Mouse (Mus musculus) left cerebral cortex, postnatal 14 days (tissue): ENCODE data around the gene Hmgcs2. TPM values are rescaled to one million over a fixed set of nuclear protein-coding genes. Genes with fewer than 3 reads are reported as not detected.
A peak's percentile ranks its signal among the peaks of the same experiment; 100 is the strongest.
"Not testable (repeated sequence)": the region's sequence is repeated elsewhere in the genome, so short reads cannot be mapped to it uniquely, and the experiment has no call there.

Experiments used
- DNase-seq, 2 experiments: peaks; one replicate each; pipeline ENCODE4 v3.0.0; 2021 to 2022; ENCODE audit warnings: low spot score in 2 of 2, mixed read lengths in 1 of 2
- intact Hi-C: fragments of 180-260 bp; cut with DNase I; formaldehyde crosslinking; loops from one replicate; pipeline ENCODE4 v1.15.1; 2025
- total RNA-seq, 2 experiments: library from RNA; stranded (reverse); gene quantifications; 2 replicates each; pipeline ENCODE4 v1.2.3; 2021

The Hmgcs2 gene
- total RNA-seq, 2 experiments from 2014 or later = 10.5 to 10.9 TPM

DNA sequence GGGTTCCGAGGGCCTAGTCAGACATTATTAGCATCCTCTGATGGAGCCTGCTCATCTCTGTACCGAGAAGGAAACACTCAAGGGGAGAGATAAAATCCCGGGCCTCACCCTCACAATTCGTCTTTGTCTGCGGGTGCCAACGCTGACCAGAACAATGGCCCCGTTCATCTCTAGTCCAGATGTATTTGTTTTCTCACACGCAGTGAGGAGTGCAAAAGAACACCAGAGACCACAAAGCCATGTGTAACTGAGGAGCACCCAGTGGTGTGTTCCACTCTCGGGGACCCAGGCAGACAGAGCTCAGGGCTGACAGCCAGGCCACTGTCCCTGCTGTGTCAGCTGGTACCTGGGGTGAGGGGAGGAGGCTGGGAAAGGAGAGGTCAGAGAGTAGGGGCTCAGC, 44.0 kb downstream of the Hmgcs2 start:
- intact Hi-C loops = no loop called here
- no peak for DNase-seq

DNA sequence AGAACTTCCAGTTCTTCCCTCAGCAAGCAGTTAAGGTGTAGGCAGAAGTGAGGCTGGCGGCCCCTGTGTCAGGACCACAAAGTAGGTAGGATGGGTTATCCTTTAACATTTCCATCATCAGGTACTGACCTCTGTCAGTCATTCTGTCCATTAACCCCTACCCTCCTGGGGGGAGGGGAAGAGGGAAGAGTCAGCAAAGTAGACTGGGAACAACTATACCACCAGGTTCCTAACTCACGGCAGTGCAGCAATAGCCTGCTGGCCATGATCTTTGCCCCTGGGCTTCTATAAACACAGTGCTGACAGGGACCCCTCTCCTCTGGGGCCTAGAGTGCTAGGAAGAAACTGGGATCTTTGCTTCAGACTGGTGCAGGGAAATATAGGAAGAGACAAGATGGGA, 53.8 kb downstream of the Hmgcs2 start:
- no peak for DNase-seq
- intact Hi-C loops = no loop called here

DNA sequence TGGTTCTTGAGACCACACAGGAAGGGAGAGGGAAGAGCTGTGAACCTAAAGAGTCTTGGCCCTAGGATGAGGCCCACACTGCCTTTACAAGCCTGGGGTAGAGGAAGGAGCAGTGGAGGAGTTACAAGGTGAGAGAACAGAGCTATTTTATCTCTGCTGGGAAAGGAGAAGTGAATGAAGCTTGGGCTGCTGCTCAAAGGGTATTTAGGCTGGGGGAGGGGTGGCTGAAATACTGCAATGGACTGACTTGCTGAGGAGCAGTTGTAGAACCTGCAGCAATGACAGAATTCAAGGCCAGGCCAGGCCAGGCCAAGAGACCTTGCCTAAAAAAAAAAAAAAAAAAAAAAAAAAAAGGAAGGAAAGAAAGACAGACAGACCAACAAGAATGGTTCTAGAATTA, 55.1 kb downstream of the Hmgcs2 start:
- no peak for DNase-seq
- intact Hi-C loops = no loop called here

DNA sequence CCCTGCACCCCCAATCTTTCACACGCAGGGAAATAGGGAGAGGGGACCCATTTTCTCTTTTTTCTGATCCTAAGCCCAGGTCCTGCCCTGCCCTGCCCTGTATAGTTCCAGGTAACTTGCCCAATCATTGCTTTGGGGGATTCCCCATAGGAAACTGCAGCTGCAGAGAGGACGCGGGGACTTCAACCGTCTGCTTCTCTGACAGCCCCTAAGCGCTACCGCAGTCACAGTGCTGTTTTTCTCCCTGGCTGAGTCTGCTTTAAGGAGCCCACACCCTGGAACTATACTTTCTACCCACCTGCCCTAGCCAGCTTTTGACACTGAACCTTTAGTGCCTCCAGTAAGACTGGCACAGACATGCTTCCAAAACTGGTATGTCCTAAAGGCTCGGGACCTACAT, 55.7 kb downstream of the Hmgcs2 start:
- no peak for DNase-seq
- intact Hi-C loops = no loop called here

DNA sequence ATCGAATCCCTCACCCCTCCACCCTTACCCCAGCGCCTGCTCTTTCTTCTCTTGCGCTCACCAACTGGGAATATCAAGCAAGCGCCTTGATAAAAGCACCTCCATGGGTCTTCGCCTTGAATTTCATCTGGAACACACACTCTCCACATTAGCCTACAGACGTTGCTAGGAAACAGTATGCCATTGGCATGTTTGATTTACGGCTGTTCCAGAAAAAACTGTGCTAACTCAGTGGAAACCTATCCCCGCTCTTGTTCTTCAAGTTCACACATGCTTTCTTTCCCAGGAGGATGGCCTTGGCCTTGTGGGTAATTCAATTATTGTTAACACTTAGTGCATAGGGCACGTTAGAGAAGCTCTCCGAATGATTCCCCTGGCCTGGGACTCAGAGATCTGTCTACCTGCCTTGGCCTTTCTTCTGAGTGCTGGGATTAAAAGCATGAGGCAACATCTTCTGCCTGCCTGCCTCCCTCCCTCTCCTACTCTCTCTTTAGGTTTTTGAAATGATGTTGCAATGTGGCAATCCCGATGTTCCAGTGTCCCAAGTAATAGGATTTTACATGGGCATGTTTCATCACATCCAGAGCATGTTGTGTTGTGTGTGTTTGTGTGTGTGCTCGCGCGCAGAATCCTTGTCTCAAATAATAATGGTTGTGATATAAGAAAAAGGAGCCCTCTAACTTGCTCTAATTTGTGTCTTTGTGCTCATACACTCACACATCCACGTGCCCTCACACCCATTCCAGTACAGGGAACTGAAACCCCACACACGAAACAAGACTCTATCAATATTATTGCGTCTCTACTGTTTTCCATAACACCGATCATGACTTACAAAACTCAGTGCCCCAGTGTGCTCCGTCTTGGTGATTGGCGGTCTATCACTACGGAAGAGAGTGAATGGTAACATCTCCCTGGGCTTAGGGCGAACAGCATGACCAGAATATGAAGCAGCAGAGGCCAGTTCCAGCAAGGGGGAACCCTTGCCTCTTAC, 56.7 kb downstream of the Hmgcs2 start:
- DNase-seq = no peak

DNA sequence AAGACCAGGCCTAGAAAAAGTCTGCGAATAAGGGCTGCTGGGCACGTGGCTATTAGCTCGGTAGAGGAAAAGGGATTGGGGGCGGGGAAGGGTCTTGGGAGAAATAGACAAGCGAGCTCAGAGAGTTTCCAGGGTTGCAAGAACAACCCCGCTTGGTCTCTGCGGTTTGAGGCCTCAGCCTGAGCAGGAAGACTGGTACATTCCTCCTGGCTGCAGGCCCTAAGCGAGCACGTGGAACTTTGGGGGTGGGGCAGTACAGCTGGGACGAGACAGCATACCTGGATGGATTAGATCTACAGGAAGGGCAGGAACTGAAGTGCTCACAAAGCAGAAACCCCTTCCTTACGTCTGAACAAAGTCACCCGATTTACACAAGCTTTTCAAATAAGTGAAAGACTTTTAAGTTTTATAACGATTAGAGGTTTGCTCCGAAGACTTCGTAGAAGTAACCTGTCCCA, 58.4 kb downstream of the Hmgcs2 start:
- intact Hi-C loops = no loop called here
- DNase-seq = peak; percentile 33 to 55

More for the DNA sequence above, 56.7 kb downstream of the Hmgcs2 start:
- intact Hi-C loops = no loop called here

DNA sequence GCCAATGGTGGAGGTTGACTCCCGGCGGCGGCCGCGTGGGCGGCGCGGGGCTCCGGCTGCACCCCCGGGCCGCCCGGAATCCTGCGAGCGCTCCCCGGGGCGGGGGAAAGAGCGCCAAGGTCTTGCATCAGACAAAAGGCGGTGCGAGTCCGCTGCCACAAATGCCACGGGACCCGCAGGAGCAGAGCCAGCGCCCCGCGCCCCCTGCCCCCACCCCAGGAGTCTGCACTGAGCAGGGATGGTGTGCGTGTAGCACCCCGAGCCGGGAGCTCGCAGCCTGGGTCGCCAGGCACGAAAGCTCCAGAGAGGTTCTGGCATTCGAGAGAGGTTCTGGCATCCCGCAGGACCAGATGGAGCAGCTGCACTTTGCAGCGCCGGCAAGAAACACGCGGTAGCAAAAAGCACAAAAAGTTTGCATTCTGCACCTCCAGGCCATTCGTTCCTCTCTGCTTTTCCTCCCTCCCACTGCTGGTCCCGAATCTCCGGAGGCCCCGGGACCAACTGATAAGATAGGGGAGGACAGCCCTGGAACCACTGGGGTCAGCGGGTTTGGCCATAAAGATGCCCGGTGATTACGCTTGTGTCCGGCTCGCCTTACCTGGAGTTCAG, 59.0 kb downstream of the Hmgcs2 start:
- intact Hi-C loops = no loop called here
- DNase-seq = no peak

DNA sequence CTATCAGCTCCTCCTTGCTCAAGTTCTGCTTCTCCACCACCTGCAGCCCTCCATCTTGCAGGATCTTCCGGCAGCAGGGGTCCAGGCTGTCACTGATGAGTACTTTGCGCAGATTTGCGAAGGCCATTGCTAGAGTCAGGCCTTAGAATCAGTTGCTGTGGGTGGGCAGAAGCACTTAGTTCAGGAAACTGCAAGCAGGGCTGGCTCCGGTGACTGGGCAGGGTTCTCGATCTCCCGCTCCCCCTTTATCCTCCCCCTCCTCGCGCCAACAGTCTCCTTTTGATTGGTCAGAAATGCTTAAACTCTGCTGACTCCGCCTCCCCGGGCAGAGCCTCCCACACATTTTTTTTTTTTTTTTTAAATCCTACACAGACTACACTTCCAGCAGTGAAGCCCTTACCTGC, 59.5 kb downstream of the Hmgcs2 start, which contains the start of gene Phgdh:
Phgdh (minus strand) TSS at position 285 of the 404 bp plus-strand sequence.
- peak; percentile 40 to 55 for DNase-seq
- intact Hi-C loops = not testable (repeated sequence)

DNA sequence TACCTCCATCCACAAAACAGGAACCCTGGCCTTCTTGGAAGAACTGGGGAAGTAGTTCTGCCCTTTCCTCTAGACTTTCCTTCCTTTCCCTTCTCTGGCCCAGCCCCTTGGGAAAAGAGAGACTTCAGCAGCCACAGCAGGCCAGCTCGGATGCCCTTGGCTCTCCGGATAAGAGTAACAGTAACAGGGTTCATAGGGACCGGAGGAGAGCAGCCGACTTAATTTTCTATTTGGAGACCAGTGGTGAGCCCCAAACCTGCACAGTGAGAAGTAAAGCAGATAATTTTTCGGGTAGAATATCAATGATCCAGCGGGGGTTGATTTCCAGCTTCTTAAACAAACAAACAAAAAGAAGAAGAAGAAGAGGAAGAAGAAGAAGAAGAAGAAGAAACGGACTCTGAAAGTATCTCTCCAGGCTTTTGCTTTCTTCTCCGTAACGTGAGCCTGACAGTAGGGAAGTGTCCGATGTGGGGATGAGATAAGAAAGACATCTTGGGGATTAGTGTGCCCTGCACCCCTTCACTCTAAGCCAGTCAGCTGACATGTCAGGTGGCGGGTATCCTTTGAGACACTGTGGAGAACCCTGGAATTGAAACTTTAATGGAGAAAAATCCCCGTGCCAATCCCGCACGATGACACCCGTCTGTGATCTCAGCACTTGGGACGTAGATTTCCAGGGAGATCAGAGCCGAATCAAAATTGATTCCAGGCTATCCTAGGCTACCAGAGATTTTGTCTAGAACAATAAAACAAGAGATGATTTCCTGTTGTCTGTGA, 60.8 kb downstream of the Hmgcs2 start:
- intact Hi-C loops = no loop called here

DNA sequence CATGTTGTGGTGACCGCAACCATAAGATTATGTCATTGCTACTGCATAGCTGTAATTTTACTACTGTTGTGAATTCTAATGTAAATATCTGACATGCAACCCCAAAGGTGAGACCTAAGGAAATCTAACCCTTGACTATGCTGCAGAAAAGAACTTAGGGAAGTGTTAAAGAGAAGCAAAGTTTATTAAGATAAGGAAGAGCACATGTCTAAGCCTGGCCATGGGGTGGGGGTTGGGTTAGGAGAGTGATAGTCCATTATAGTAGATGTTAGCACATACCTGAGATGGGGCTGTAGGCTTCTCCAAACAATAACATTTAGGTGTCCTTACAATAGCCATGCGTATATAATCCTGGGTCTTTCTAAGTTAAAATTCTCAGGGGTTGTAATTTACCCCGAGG, 63.0 kb downstream of the Hmgcs2 start:
- intact Hi-C loops = no loop called here
- DNase-seq = no peak

More for the DNA sequence above, 60.8 kb downstream of the Hmgcs2 start:
- no peak for DNase-seq

DNA sequence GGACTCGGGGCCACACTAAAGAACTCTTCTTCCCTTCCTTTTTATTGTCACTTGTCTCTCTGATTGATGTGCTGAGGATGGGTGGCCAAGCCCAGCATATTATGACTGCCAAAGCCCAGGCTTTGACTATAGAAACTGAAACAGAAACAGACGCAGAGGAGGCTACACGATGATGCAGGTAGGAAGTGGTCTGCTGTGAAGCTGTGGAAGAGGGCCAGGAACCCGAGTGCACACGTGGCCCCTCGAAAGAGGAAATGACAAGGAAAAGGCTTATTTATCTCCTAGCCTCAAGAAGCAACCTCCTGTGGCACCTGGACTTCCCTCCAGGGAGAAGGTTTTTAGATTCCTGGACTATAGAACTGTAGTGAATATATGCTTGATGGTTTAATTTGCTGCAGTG, 67.9 kb downstream of the Hmgcs2 start:
- intact Hi-C loops = no loop called here
- DNase-seq = no peak

DNA sequence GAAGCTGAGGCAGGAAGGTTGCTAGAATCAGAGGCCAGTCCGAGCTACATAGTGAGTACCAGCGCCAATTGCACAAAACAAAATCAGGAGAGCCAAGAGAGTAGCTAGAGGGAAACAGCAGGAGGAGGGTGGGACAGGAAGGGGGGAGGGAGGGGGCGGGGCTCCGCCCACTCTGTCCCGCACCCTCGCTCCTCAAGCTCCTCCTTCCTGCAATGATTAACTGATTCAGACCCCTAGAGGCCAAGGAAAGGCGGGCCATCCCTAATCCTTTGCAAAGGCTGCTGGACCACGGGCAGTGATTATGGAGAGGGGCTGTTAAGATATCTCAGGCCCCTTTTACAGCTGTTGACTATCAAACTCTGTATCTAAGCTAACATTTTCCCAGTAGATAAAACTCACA, 68.5 kb downstream of the Hmgcs2 start:
- DNase-seq = no peak
- intact Hi-C loops = no loop called here

DNA sequence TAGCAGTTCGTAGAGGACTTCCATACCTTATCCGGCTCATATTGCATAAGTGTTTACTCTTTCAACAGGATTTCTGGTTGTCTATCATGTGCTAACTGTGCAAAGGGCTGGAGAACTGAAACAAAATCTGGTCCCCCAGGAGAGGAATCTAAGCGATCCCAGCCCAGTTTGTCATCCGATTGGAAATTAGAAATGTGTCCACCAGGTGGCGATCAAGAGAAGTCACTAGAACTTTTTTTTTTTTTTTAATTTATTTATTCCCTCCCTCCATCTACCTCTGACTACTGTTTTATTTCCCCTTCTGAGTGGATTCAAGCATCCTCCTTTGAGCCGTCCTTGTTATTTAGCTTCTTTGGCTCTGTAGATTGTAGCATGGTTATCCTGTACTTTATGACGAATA, 73.7 kb downstream of the Hmgcs2 start:
- intact Hi-C loops = no loop called here
- DNase-seq = peak; percentile 89 to 90

DNA sequence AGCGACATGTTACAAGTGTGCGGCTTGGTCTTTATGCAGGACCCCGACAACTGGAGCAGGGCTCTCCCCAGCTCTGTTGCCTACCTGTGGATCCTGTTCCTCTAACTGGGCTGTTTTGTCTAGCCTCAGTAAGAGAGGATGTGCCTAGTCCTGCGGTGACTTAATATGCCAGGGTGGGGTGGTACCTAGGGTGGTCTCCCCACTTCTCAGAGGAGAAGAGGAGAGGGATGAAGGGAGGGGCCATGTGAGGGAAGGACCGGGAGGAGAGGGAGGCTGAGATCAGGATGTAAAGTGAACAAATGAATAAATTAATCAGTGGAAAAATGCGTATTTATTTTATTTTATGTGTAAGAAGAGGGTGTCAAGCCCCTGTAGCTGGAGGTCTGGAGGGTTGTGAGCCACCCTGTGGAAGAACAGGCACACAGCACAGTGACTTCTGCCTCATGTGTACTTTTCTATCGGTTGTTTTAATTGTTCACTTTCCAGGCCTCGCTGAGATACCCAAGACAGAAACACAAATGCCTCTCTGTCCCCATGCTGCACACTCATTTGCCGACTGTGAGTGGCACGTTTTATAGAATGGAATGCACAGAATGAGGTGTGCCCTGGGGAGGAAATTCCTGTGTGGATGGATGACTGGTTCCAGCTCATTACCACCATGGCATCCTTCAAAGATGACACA, 75.2 kb downstream of the Hmgcs2 start:
- DNase-seq = no peak
- intact Hi-C loops = no loop called here

DNA sequence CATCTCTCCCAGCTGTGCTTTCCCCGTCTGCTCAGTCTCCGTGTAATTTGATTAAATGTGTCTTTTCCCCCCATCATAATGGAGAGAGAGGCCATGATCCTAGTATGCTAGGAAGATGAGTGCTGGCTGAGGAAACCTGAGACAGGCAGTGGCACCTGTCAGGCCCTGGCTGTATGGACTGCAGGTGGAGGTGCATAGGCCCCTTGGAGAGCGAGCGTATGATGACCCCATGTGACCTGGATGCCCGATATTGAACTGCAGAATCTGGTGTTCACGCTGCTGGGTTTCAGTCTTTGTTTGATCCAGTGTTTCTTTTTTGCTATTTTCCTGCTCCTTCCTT, 75.8 kb downstream of the Hmgcs2 start:
- no peak for DNase-seq
- intact Hi-C loops = no loop called here

DNA sequence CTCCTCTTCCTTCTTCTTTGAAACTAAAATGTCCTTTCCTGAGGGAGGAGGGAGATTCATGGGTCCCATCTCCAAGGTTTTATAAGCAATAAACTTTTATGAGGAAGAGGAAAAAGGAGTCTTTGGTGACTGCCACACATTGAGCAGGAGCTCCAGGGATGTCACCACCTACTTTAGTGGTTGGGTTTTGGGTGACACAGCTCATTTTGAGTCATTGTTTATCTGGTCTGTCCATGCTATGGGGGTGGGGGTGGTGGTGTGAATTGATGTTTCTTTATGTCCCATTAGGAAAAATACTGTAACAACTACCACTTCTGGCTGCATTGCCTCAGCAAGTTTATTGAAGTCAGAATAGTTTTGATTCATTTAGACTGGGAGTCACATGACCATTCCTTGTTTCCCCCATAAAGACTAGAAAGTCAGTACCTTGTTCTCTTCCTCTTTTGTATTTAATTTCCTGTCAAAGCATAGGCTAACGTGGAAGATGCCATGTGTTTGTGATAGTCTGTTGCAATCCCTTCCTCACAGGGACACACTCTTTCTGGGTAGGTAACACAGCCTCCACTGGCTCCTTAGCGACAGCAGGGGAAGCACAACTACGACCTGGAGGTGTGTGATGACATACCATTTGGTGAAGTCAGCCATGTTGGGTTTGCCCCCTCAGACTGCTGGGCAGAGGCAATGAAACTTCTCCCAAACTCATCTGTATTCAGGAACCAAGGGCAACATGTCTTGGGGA, 76.6 kb downstream of the Hmgcs2 start:
- intact Hi-C loops = no loop called here
- DNase-seq = no peak
